Mouse (Mus musculus): ENCODE measurements around the gene Hspg2. TPM values are rescaled to one million over a fixed set of nuclear protein-coding genes. Genes with fewer than 3 reads are reported as not detected.
"Not testable (repeated sequence)": the region's sequence is repeated elsewhere in the genome, so short reads cannot be mapped to it uniquely, and the experiment has no call there.

The Hspg2 gene
- polyA plus RNA-seq (2012) = 0.21 and 0.26 TPM in 2 replicates

GRCm38 (mm10) chr4:137468260-137469080 is at the start of gene Hspg2:
TSS of gene Hspg2 (plus strand) at chr4:137468769.
- Histone ChIP-seq H3K4me3 (replicated peaks) (peak within 1 kb of the TSS; percentile 62), H3K36me3 (ENCODE audit: control insufficient read depth) (no peaks in the 10 kb centered on the region), H3K4me1 (ENCODE audit: control insufficient read depth) (peaks cover 22% of the 10 kb centered on the region), H3K9me3 (ENCODE audit: control insufficient read depth, low read length) (no peaks in the 10 kb centered on the region), H3K27me3 (ENCODE audit: control insufficient read depth) (peaks cover 23% of the 10 kb centered on the region)
- TF ChIP-seq TAL1 (IDR thresholded peaks at IDR 0.05; ENCODE audit: low read length) = no peak
- TF ChIP-seq GATA1 (IDR thresholded peaks at IDR 0.05; ENCODE audit: low read length) = no peak

GRCm38 (mm10) chr4:137430502-137430901 is 38.1 kb upstream of the Hspg2 start, which contains the start of gene Cela3b:
TSS of gene Cela3b (minus strand) at chr4:137430540.
- H3K9me3 ChIP-seq (ENCODE audit: control insufficient read depth, low read length) = no peaks in the 10 kb centered on the region
- no peaks in the 10 kb centered on the region for H3K27me3 ChIP-seq (ENCODE audit: control insufficient read depth)
- no peak within 1 kb of the TSS for H3K4me3 ChIP-seq (replicated peaks)
- H3K4me1 ChIP-seq (ENCODE audit: control insufficient read depth) = peaks cover 4% of the 10 kb centered on the region
- H3K36me3 ChIP-seq (ENCODE audit: control insufficient read depth) = no peaks in the 10 kb centered on the region
- TF ChIP-seq TAL1 (IDR thresholded peaks at IDR 0.05; ENCODE audit: low read length) = no peak
- no peak for TF ChIP-seq GATA1 (IDR thresholded peaks at IDR 0.05; ENCODE audit: low read length)

GRCm38 (mm10) chr4:137432700-137433550 is 35.6 kb upstream of the Hspg2 start:
- H3K36me3 ChIP-seq (ENCODE audit: control insufficient read depth); H3K27me3 ChIP-seq (ENCODE audit: control insufficient read depth); H3K4me3 ChIP-seq (replicated peaks); H3K9me3 ChIP-seq (ENCODE audit: control insufficient read depth, low read length): not testable (repeated sequence)
- H3K4me1 ChIP-seq (ENCODE audit: control insufficient read depth) = peaks cover 11% of the 10 kb centered on the region

GRCm38 (mm10) chr4:137436979-137437669 is 31.4 kb upstream of the Hspg2 start:
- H3K9me3 ChIP-seq (ENCODE audit: control insufficient read depth, low read length) = no peaks in the 10 kb centered on the region
- no peak overlapping the region for H3K4me3 ChIP-seq (replicated peaks)
- peaks cover 28% of the 10 kb centered on the region for H3K4me1 ChIP-seq (ENCODE audit: control insufficient read depth)
- H3K27me3 ChIP-seq (ENCODE audit: control insufficient read depth) = no peaks in the 10 kb centered on the region
- no peaks in the 10 kb centered on the region for H3K36me3 ChIP-seq (ENCODE audit: control insufficient read depth)
- TF ChIP-seq TAL1 (IDR thresholded peaks at IDR 0.05; ENCODE audit: low read length) = no peak
- TF ChIP-seq GATA1 (IDR thresholded peaks at IDR 0.05; ENCODE audit: low read length) = no peak

GRCm38 (mm10) chr4:137438842-137439241 is 29.7 kb upstream of the Hspg2 start:
- Histone ChIP-seq H3K9me3 (ENCODE audit: control insufficient read depth, low read length) (no peaks in the 10 kb centered on the region), H3K27me3 (ENCODE audit: control insufficient read depth) (no peaks in the 10 kb centered on the region), H3K4me1 (ENCODE audit: control insufficient read depth) (peaks cover 30% of the 10 kb centered on the region), H3K36me3 (ENCODE audit: control insufficient read depth) (no peaks in the 10 kb centered on the region), H3K4me3 (replicated peaks) (peak overlapping the region; percentile 4)
- TF ChIP-seq GATA1 (IDR thresholded peaks at IDR 0.05; ENCODE audit: low read length) = no peak
- TF ChIP-seq TAL1 (IDR thresholded peaks at IDR 0.05; ENCODE audit: low read length) = peak; percentile 67

GRCm38 (mm10) chr4:137441332-137441731 is 27.2 kb upstream of the Hspg2 start:
- Histone ChIP-seq H3K4me1 (ENCODE audit: control insufficient read depth) (peaks cover 38% of the 10 kb centered on the region), H3K27me3 (ENCODE audit: control insufficient read depth) (no peaks in the 10 kb centered on the region), H3K36me3 (ENCODE audit: control insufficient read depth) (no peaks in the 10 kb centered on the region), H3K4me3 (replicated peaks) (no peak overlapping the region), H3K9me3 (ENCODE audit: control insufficient read depth, low read length) (no peaks in the 10 kb centered on the region)
- TF ChIP-seq GATA1 (IDR thresholded peaks at IDR 0.05; ENCODE audit: low read length) (no peak), TAL1 (IDR thresholded peaks at IDR 0.05; ENCODE audit: low read length) (no peak)

- Histone ChIP-seq H3K9me3 (ENCODE audit: control insufficient read depth, low read length) (no peaks in the 10 kb centered on the region), H3K27me3 (ENCODE audit: control insufficient read depth) (no peaks in the 10 kb centered on the region), H3K4me1 (ENCODE audit: control insufficient read depth) (peaks cover 44% of the 10 kb centered on the region), H3K4me3 (replicated peaks) (no peak overlapping the region), H3K36me3 (ENCODE audit: control insufficient read depth) (no peaks in the 10 kb centered on the region)
- TF ChIP-seq TAL1 (IDR thresholded peaks at IDR 0.05; ENCODE audit: low read length) (0 out of 3 replicates have a peak, but pooled peaks have one; percentile 21), GATA1 (IDR thresholded peaks at IDR 0.05; ENCODE audit: low read length) (no peak)
These were observed 24.9 kb upstream of the Hspg2 start for GRCm38 (mm10) chr4:137443625-137444024.

- H3K4me1 ChIP-seq (ENCODE audit: control insufficient read depth) = peaks cover 47% of the 10 kb centered on the region
These were observed 22.7 kb upstream of the Hspg2 start for GRCm38 (mm10) chr4:137445881-137446280.

More at GRCm38 (mm10) chr4:137445881-137446280, 22.7 kb upstream of the Hspg2 start:
- TF ChIP-seq GATA1 (IDR thresholded peaks at IDR 0.05; ENCODE audit: low read length) = no peak
- TF ChIP-seq TAL1 (IDR thresholded peaks at IDR 0.05; ENCODE audit: low read length) = no peak
- H3K4me3 ChIP-seq (replicated peaks) = no peak overlapping the region
- H3K9me3 ChIP-seq (ENCODE audit: control insufficient read depth, low read length) = no peaks in the 10 kb centered on the region
- H3K27me3 ChIP-seq (ENCODE audit: control insufficient read depth) = no peaks in the 10 kb centered on the region
- H3K36me3 ChIP-seq (ENCODE audit: control insufficient read depth) = no peaks in the 10 kb centered on the region
